Mouse (Mus musculus): ENCODE data around the gene Diaph2.
"Not testable (repeated sequence)": the region's sequence is repeated elsewhere in the genome, so short reads cannot be mapped to it uniquely, and the experiment has no call there.

The Diaph2 gene

DNA sequence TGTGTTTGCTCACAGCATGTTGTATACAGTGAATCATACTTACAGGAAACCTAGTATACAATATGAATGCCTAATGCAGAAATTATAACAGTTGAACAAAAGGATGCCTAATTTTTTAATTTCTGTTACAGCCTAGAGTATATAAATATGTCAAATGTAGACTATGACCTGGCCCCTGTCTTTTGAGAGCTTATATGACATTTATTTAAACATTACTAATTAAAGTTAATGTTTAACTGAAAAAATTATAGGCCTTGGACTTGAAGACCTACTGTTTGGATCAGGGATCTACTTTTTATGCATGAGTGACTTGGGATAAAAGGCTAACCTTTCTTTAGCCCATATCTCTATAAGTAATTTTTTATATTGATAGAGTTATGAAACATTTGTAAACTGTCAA, 84.3 kb downstream of the Diaph2 start:
- no peak for DNase-seq

- DNase-seq, result peak; percentile 52 to 61
These were observed 134.9 kb downstream of the Diaph2 start for GRCm38 (mm10) chrX:129884465-129884864.

DNA sequence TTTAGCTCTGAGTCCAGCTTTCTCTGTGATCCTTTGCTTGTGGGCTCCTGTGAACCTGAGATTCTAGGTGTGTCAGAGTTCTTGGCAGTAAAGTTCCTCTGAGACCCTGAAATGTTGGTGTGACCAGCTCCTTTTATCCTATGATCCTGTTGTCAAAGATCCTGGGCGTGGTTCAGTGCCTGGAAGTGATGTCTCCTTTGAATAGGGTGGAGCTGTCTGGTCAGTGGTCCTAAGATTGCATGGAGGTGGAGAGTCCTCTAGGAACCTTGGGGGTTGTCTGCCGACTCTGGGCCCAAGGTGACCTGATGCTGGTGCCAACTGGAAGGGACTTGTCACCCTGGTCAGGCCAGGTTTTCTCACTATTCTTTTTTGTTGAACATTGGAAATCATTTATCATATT, 176.3 kb downstream of the Diaph2 start:
- no peak for DNase-seq

GRCm38 (mm10) chrX:129974816-129975215, 225.3 kb downstream of the Diaph2 start:
- DNase-seq, result peak; percentile 33 to 35

- DNase-seq, result no peak
These were observed 258.7 kb downstream of the Diaph2 start for GRCm38 (mm10) chrX:130008210-130008609.

DNA sequence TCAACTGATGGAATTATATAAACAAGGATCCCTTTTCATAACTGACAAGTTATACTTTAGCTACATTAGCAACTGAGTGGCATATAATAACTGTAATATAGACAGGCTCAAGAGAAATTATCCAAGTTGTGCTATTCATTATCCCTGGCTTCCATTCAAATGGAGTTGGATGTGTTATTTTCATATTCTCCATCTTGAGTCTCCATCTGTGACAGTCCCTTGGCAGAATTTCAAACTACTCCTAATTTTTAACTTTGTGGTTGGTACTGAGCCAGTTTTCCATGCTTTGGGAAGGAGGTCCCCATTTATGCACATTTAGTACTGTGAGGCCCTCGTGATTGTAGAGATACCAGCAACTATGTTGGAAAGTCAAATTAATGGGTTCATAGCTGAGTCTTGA, 270.2 kb downstream of the Diaph2 start:
- no peak for DNase-seq

GRCm38 (mm10) chrX:130044525-130044924, 295.0 kb downstream of the Diaph2 start:
- DNase-seq, result no peak

- DNase-seq, result peak; percentile 1 to 5
These were observed 399.7 kb downstream of the Diaph2 start for GRCm38 (mm10) chrX:130149216-130149615.

DNA sequence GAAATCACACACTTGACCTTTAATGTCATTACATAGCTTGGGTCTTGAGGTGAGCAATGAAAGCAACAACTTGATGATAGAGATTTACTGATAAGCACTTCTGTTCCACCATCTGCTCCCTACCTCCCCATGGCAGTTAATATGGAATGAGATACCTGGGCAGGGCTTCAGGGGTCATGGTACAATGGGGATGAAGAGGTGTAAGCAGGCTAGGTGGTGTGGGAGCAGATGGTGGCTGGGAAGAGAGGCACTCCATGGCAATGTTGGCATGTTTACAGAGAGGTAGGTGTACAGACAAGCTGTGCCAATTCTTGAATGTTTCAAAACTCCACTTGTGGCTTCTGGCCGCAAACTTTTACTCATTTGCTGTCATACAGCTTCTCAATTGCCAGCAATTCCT, 402.6 kb downstream of the Diaph2 start:
- DNase-seq, result peak; percentile 3 to 16

DNA sequence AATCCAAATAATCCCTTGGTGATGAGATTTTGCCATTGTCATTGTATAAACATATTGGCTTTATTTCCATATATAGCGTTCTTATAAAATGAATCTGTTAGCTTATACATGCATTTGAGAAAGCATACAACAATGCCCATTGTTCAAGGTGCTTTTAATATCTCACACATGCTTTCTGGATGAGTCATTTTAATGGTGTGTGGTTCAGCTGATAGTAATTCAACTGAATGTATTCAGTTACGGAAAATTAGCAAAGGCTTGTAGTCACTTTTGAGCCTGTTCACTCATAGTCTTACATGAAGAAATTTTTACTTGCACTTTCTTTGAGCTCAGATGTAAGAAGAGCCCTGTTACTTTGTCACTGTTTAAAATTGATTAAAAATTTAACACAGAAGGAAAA, 423.6 kb downstream of the Diaph2 start:
- no peak for DNase-seq

- DNase-seq, result no peak
These were observed 438.3 kb downstream of the Diaph2 start for GRCm38 (mm10) chrX:130187891-130188290.

GRCm38 (mm10) chrX:130188449-130188848, 438.9 kb downstream of the Diaph2 start:
- DNase-seq, result no peak

DNA sequence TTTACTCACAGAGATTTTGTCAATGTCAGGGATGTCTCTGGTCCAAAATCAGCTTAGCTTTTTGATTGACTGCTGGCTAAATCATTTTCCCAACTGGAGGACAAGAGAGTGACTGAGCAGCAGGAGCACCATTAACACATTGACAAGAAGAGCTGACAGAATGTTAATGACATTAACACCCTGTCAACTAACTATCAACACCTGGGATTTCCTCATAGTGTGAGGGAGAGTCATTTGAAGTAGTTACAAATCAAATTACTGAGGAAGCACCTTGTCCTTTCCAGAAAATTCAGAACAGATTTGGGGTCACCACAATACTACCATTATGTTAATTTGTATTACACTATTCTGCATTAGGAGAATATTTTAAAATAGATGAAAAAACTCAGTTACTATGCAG, 439.7 kb downstream of the Diaph2 start:
- DNase-seq, result no peak

DNA sequence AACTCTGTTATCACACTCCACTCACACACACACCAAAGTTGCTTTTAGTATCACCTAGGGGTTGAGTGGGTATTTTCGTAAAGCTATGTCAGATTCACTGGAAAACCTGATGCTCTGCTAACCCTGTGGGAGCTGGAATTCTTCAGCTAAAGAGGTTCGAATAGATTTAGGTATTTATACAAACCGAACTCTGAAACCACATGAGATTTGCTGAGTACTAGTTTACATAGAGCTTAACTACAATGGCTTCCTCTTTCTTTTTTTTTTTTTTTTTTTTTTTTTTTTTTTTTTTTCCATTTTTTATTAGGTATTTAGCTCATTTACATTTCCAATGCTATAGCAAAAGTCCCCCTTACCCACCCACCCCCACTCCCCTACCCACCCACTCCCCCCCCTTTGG, 447.9 kb downstream of the Diaph2 start:
- not testable (repeated sequence) for DNase-seq

- peak in 1 of 2 experiments; percentile 1 for DNase-seq
These were observed 455.7 kb downstream of the Diaph2 start for GRCm38 (mm10) chrX:130205243-130205642.

DNA sequence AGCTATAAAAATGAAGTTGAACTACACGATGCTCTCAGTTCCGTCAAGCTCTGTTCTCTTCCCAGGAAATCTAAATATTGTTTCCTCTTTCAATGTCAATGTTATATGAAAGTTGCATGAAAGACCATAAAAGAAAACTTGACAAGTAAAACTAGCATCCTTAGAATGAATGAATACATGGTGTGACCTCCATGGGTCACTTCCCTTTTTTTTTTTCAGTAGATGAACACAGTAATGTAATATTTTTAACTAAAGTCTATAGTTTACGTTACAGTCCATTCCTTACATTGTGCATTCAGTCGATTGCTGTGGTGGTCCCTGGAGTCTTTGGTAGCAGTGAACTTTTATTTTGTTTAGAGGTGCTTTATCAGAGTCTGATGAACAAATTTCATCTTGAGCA, 462.7 kb downstream of the Diaph2 start:
- no peak for DNase-seq

DNA sequence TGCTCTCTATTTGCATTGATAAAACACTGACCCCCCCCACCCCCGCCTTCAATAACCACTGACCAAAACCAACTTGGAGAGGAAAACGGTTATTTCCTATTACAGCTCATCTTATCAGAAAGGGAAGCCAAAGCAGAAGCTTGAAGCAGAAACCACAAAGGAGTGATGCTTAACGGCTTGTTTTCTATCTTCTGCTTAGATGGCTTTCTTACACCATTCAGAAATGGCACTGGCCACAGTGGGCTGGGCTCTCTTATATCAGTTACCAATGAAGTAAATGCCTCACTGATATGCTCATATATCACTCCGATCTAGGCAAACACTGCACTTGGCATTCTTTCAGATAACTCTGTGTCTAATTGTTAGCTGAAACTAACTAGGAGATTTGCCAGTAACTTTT, 463.2 kb downstream of the Diaph2 start:
- DNase-seq, result no peak

- DNase-seq, result no peak
These were observed 480.5 kb downstream of the Diaph2 start for GRCm38 (mm10) chrX:130230045-130230444.

DNA sequence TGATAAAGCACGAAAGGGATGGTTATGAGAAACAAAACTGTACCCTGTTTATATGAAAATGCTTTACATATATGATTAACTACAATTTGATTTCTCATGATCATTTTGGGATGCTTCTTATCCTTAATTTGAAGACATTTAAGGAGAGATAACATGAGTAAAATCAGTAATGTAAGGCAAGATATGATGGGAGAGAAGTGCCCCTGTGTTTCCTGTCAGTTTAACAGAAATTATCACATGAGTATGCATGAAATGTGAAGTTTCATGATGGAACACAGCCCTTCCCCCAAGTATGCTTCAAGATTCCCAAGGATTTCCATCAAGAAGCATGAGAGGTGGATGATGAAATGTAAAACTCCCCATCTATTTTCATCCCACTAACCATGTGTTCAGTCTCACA, 485.6 kb downstream of the Diaph2 start:
- DNase-seq, result no peak

GRCm38 (mm10) chrX:130246652-130247051, 497.1 kb downstream of the Diaph2 start:
- peak; percentile 14 to 20 for DNase-seq

GRCm38 (mm10) chrX:130253664-130254063, 504.1 kb downstream of the Diaph2 start:
- peak; percentile 35 to 51 for DNase-seq

- peak in 1 of 2 experiments; percentile 10 for DNase-seq
These were observed 516.2 kb downstream of the Diaph2 start for GRCm38 (mm10) chrX:130265707-130266106.

DNA sequence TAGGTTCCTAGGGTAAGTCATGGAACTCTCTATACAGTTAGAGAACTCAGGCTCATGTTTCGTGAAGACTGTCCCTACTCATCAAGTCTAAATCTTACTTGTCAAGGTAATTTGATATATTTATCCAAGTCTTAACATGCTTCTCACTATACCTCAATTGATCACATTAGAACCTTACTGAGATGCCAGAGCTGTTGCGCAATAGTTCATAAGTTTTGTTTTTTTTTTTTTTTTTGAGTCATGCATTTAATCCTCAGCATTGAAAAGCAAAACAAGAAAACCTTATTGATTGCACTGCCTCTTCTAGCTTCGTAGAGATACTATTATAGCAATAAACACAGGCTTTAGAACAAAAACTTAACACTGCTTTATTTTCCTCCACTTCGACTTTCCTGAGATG, 529.6 kb downstream of the Diaph2 start:
- DNase-seq, result no peak

- DNase-seq, result no peak
These were observed 531.9 kb downstream of the Diaph2 start for GRCm38 (mm10) chrX:130281484-130281883.

- DNase-seq, result no peak
These were observed 537.5 kb downstream of the Diaph2 start for GRCm38 (mm10) chrX:130287032-130287431.

DNA sequence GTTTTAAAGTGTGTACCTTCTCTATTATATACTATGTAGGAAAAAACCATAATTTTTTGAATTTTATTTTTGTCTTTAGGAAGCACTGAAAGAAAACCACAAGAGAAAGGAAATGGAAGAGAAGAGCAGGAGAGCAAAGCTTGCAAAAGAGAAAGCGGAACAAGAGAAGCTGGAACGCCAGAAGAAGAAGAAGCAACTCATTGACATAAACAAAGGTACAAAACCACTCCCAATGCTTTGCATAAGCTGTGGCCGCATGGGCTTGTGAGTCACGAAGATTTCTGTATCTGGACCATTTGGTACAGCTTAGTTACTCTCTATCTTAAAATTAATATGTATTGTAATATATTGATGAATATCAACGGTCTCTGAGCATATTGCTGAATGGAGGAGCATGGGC, 540.2 kb downstream of the Diaph2 start:
- no peak for DNase-seq

Data from cerebellum, postnatal 10 days (tissue).